Mouse (Mus musculus) lung, adult 2 months (tissue): ENCODE measurements at regions not wholly inside any gene's neighbourhood (a gene's known extent, or its start where the extent isn't known, plus 50 kb on each side); places are given as distances from the start of the nearest gene placed in this dataset.

Experiments used
- CTCF ChIP-seq: fragments of 200-500 bp; IDR thresholded peaks from 2 replicates; pipeline ENCODE4 v1.5.1; 2011; ENCODE audit warnings: mild to moderate bottlenecking, low read length, control low read depth; ENCODE audit not compliant: insufficient read depth
- POLR2A ChIP-seq: fragments of 200-500 bp; IDR thresholded peaks from 2 replicates; pipeline ENCODE4 v1.6.1; 2011; ENCODE audit warnings: low read depth, mild to moderate bottlenecking, control low read depth, low read length, borderline replicate concordance; ENCODE audit errors: extremely low read depth

GRCm38 (mm10) chr3:21945775-21946174 lies 130.7 kb upstream of the Tbl1xr1 start:
- TF ChIP-seq POLR2A (no peak), CTCF (no peak)
